Mouse (Mus musculus): ENCODE data around the gene Hinfp.

Hinfp gene

GRCm38 (mm10) chr9:44283183-44283582 is 22.3 kb downstream of the Hinfp start:
- in situ Hi-C loops (cut with MboI; ENCODE audit: low pct_unique_long_range_greater_than_20kb in 1 of 2, low sequenced_read_pairs in 2 of 2, unreplicated experiment in 1 of 2) = no loop called here

- in situ Hi-C loops (cut with MboI; ENCODE audit: low pct_unique_long_range_greater_than_20kb in 1 of 2, low sequenced_read_pairs in 2 of 2, unreplicated experiment in 1 of 2) = loop anchor here in 1 of 2 experiments (25.0 kb wide), 1 partner anchor 283 kb away; no protein-coding TSS in a partner anchor
These were observed 35.5 kb downstream of the Hinfp start for GRCm38 (mm10) chr9:44269973-44270372.

- in situ Hi-C loops (cut with MboI; ENCODE audit: low pct_unique_long_range_greater_than_20kb in 1 of 2, low sequenced_read_pairs in 2 of 2, unreplicated experiment in 1 of 2) = loop anchor here in 1 of 2 experiments (25.0 kb wide), 1 partner anchor 282 kb away; no protein-coding TSS in a partner anchor
These were observed 36.4 kb downstream of the Hinfp start for GRCm38 (mm10) chr9:44269077-44269476.

- in situ Hi-C loops (cut with MboI; ENCODE audit: low pct_unique_long_range_greater_than_20kb in 1 of 2, low sequenced_read_pairs in 2 of 2, unreplicated experiment in 1 of 2) = loop anchor here in 1 of 2 experiments (25.0 kb wide), 1 partner anchor 281 kb away; no protein-coding TSS in a partner anchor
These were observed 37.0 kb downstream of the Hinfp start, which contains the start of gene Nlrx1 for GRCm38 (mm10) chr9:44268432-44268831. TSS of gene Nlrx1 (minus strand) at chr9:44268599.

GRCm38 (mm10) chr9:44268027-44268360 is 37.5 kb downstream of the Hinfp start:
- in situ Hi-C loops (cut with MboI; ENCODE audit: low pct_unique_long_range_greater_than_20kb in 1 of 2, low sequenced_read_pairs in 2 of 2, unreplicated experiment in 1 of 2) = loop anchor here in 1 of 2 experiments (25.0 kb wide), 1 partner anchor 281 kb away; no protein-coding TSS in a partner anchor

- in situ Hi-C loops (cut with MboI; ENCODE audit: low pct_unique_long_range_greater_than_20kb in 1 of 2, low sequenced_read_pairs in 2 of 2, unreplicated experiment in 1 of 2) = loop anchor here in 1 of 2 experiments (25.0 kb wide), 1 partner anchor 280 kb away; no protein-coding TSS in a partner anchor
These were observed 38.0 kb downstream of the Hinfp start for GRCm38 (mm10) chr9:44267319-44268026.

GRCm38 (mm10) chr9:44266478-44267226 is 38.8 kb downstream of the Hinfp start:
- in situ Hi-C loops (cut with MboI; ENCODE audit: low pct_unique_long_range_greater_than_20kb in 1 of 2, low sequenced_read_pairs in 2 of 2, unreplicated experiment in 1 of 2) = loop anchor here in 1 of 2 experiments (25.0 kb wide), 1 partner anchor 279 kb away; no protein-coding TSS in a partner anchor

GRCm38 (mm10) chr9:44261388-44261787 is 44.1 kb downstream of the Hinfp start:
- in situ Hi-C loops (cut with MboI; ENCODE audit: low pct_unique_long_range_greater_than_20kb in 1 of 2, low sequenced_read_pairs in 2 of 2, unreplicated experiment in 1 of 2) = loop anchor here in 1 of 2 experiments (25.0 kb wide), 1 partner anchor 274 kb away; no protein-coding TSS in a partner anchor

- in situ Hi-C loops (cut with MboI; ENCODE audit: low pct_unique_long_range_greater_than_20kb in 1 of 2, low sequenced_read_pairs in 2 of 2, unreplicated experiment in 1 of 2) = loop anchor here in 1 of 2 experiments (25.0 kb wide), 1 partner anchor 272 kb away; no protein-coding TSS in a partner anchor
These were observed 46.5 kb downstream of the Hinfp start for GRCm38 (mm10) chr9:44259014-44259413.

GRCm38 (mm10) chr9:44256213-44256612 is 49.3 kb downstream of the Hinfp start:
- in situ Hi-C loops (cut with MboI; ENCODE audit: low pct_unique_long_range_greater_than_20kb in 1 of 2, low sequenced_read_pairs in 2 of 2, unreplicated experiment in 1 of 2) = loop anchor here in 1 of 2 experiments (25.0 kb wide), 1 partner anchor 269 kb away; no protein-coding TSS in a partner anchor

GRCm38 (mm10) chr9:44255136-44255521 is 50.3 kb downstream of the Hinfp start:
- in situ Hi-C loops (cut with MboI; ENCODE audit: low pct_unique_long_range_greater_than_20kb in 1 of 2, low sequenced_read_pairs in 2 of 2, unreplicated experiment in 1 of 2) = loop anchor here in 1 of 2 experiments (25.0 kb wide), 1 partner anchor 268 kb away; no protein-coding TSS in a partner anchor

- in situ Hi-C loops (cut with MboI; ENCODE audit: low pct_unique_long_range_greater_than_20kb in 1 of 2, low sequenced_read_pairs in 2 of 2, unreplicated experiment in 1 of 2) = loop anchor here in 1 of 2 experiments (25.0 kb wide), 1 partner anchor 267 kb away; no protein-coding TSS in a partner anchor
These were observed 50.8 kb downstream of the Hinfp start for GRCm38 (mm10) chr9:44254508-44255135.

GRCm38 (mm10) chr9:44253441-44253840 is 52.0 kb downstream of the Hinfp start:
- in situ Hi-C loops (cut with MboI; ENCODE audit: low pct_unique_long_range_greater_than_20kb in 1 of 2, low sequenced_read_pairs in 2 of 2, unreplicated experiment in 1 of 2) = loop anchor here in 1 of 2 experiments (25.0 kb wide), 1 partner anchor 266 kb away; no protein-coding TSS in a partner anchor

- in situ Hi-C loops (cut with MboI; ENCODE audit: low pct_unique_long_range_greater_than_20kb in 1 of 2, low sequenced_read_pairs in 2 of 2, unreplicated experiment in 1 of 2) = loop anchor here in 1 of 2 experiments (25.0 kb wide), 1 partner anchor 264 kb away; no protein-coding TSS in a partner anchor
These were observed 54.2 kb downstream of the Hinfp start, which contains the start of gene Pdzd3 for GRCm38 (mm10) chr9:44251314-44251713. TSS of gene Pdzd3 (minus strand) at chr9:44251471.

- in situ Hi-C loops (cut with MboI; ENCODE audit: low pct_unique_long_range_greater_than_20kb in 1 of 2, low sequenced_read_pairs in 2 of 2, unreplicated experiment in 1 of 2) = loop anchor here in 1 of 2 experiments (25.0 kb wide), 1 partner anchor 263 kb away; no protein-coding TSS in a partner anchor
These were observed 55.0 kb downstream of the Hinfp start for GRCm38 (mm10) chr9:44250445-44250844.

GRCm38 (mm10) chr9:44249181-44250146 is 56.0 kb downstream of the Hinfp start:
- in situ Hi-C loops (cut with MboI; ENCODE audit: low pct_unique_long_range_greater_than_20kb in 1 of 2, low sequenced_read_pairs in 2 of 2, unreplicated experiment in 1 of 2) = loop anchor here in 1 of 2 experiments (25.0 kb wide), 1 partner anchor 262 kb away; no protein-coding TSS in a partner anchor

GRCm38 (mm10) chr9:44247907-44248306 is 57.6 kb downstream of the Hinfp start:
- in situ Hi-C loops (cut with MboI; ENCODE audit: low pct_unique_long_range_greater_than_20kb in 1 of 2, low sequenced_read_pairs in 2 of 2, unreplicated experiment in 1 of 2) = no loop called here
